Mouse (Mus musculus): Measurements from ENCODE around the gene Tnrc6b. TPM values are rescaled to one million over a fixed set of nuclear protein-coding genes. Genes with fewer than 3 reads are reported as not detected.

Gene Tnrc6b
- polyA plus RNA-seq, 1 experiment from 2014 or later = 16.3 TPM

DNA sequence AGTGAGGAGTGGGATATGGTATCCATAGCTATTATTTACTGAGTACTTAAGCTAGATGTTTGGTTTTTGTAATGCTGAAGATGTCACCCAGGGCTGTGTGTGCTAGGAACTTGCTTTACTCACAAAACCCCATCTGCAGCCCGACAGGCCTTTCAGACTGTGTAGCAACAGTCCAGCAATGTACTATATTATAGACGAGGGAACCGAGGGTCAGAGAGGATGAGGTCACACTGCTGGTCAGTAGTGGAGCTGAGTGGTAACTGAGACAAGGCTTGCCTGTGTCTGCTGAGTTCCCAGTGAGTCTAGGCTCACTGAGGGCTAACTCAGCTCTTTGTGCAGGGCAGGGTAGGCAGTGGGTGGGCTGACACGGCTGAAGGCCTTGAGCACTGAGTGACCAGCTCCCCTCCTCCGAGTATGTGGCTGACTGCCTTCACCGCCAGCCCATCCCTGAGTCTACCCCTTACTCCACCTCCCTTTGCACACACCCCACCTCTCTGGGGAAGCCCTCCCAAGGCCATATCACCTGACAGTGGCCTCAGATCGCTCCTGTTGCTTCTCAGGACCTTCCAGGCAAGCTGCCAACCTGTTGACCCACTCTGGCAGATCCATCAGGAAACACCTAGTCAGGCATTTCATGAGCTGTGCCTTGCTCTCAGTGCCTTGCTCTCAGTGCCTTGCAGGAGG, 30.6 kb upstream of the Tnrc6b start:
- no peak overlapping the region for H3K27ac ChIP-seq (ENCODE audit: low read depth)
- no peak overlapping the region for H3K4me3 ChIP-seq (ENCODE audit: low read depth, low read length)
- H3K9me3 ChIP-seq (ENCODE audit: control insufficient read depth, low read length) = no peaks in the 10 kb centered on the region
- peaks cover 13% of the 10 kb centered on the region for H3K4me1 ChIP-seq (replicated peaks; ENCODE audit: control insufficient read depth, insufficient read depth, low read length)
- no peak overlapping the region for H3K9ac ChIP-seq (ENCODE audit: low read length)
- H3K4me2 ChIP-seq (ENCODE audit: low read length) = no peak overlapping the region
- ATAC-seq (replicated peaks; ENCODE audit: low FRiP score, low TSS enrichment, low read depth) (no peak), DNase-seq (ENCODE audit: low spot score) (no peak)
- H3K27me3 ChIP-seq (replicated peaks; ENCODE audit: control insufficient read depth, insufficient read depth, low read length) = no peaks in the 10 kb centered on the region
- H3K36me3 ChIP-seq (ENCODE audit: control insufficient read depth, insufficient read depth, low read length) = no peaks in the 10 kb centered on the region
- 50% methylated on average over 7 of the region's 7 CpGs for WGBS

GRCm38 (mm10) chr15:80681466-80681881, 29.6 kb upstream of the Tnrc6b start:
- Histone ChIP-seq H3K4me1 (replicated peaks; ENCODE audit: control insufficient read depth, insufficient read depth, low read length) (peaks cover 13% of the 10 kb centered on the region), H3K9me3 (ENCODE audit: control insufficient read depth, low read length) (no peaks in the 10 kb centered on the region), H3K4me3 (ENCODE audit: low read depth, low read length) (no peak overlapping the region), H3K27ac (ENCODE audit: low read depth) (no peak overlapping the region), H3K4me2 (ENCODE audit: low read length) (no peak overlapping the region), H3K27me3 (replicated peaks; ENCODE audit: control insufficient read depth, insufficient read depth, low read length) (no peaks in the 10 kb centered on the region), H3K36me3 (ENCODE audit: control insufficient read depth, insufficient read depth, low read length) (no peaks in the 10 kb centered on the region), H3K9ac (ENCODE audit: low read length) (no peak overlapping the region)
- no peak for DNase-seq (ENCODE audit: low spot score)
- no peak for ATAC-seq (replicated peaks; ENCODE audit: low FRiP score, low TSS enrichment, low read depth)
- 79% methylated on average over 4 of the region's 4 CpGs for WGBS

DNA sequence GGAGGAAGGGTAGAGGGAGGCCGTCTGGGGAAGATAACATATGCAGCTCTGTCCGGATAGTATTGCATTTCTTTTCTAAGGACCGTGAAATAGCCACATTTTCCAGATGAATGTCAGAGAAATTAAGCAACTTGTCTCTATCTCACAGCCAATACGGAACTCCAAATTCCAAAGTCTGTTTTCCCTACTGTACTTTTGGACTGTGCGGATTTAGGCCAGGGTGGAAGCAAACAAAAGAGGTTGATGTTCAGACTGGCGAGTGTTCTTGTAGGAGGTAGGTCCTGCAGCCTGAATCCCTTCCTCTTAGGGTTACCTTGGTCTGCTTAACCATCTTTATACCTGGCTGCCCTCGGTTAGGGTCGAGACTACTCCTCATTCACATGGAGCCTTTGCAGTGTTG, 28.8 kb upstream of the Tnrc6b start:
- no peak overlapping the region for H3K4me3 ChIP-seq (ENCODE audit: low read depth, low read length)
- WGBS = 84% methylated on average over 8 of the region's 8 CpGs
- H3K27me3 ChIP-seq (replicated peaks; ENCODE audit: control insufficient read depth, insufficient read depth, low read length) = no peaks in the 10 kb centered on the region
- DNase-seq (ENCODE audit: low spot score) = no peak
- no peak overlapping the region for H3K27ac ChIP-seq (ENCODE audit: low read depth)
- no peaks in the 10 kb centered on the region for H3K36me3 ChIP-seq (ENCODE audit: control insufficient read depth, insufficient read depth, low read length)
- H3K4me1 ChIP-seq (replicated peaks; ENCODE audit: control insufficient read depth, insufficient read depth, low read length) = peaks cover 13% of the 10 kb centered on the region
- no peak overlapping the region for H3K9ac ChIP-seq (ENCODE audit: low read length)
- ATAC-seq (replicated peaks; ENCODE audit: low FRiP score, low TSS enrichment, low read depth) = no peak
- no peak overlapping the region for H3K4me2 ChIP-seq (ENCODE audit: low read length)
- no peaks in the 10 kb centered on the region for H3K9me3 ChIP-seq (ENCODE audit: control insufficient read depth, low read length)

DNA sequence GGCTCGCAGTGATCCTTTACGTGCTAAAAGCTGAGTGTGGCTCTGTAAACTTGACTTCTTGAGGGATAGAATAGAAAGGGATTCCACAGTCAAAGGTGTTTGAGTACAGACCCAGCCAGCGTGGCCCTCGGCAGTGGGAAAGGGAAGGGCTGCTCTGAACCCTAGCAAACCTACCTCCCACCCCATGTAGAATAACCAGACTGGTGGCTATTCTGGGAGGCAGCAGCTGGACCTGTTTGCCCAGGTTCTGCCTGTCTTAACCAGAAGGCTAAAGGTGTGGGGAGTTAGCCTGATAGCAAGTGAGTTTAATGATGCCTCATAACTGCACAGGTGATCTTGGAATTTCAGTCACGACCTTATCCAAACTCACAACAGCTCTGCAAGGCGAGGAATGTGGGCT, 28.0 kb upstream of the Tnrc6b start:
- H3K4me1 ChIP-seq (replicated peaks; ENCODE audit: control insufficient read depth, insufficient read depth, low read length) = peaks cover 13% of the 10 kb centered on the region
- no peak overlapping the region for H3K4me3 ChIP-seq (ENCODE audit: low read depth, low read length)
- H3K4me2 ChIP-seq (ENCODE audit: low read length) = no peak overlapping the region
- no peaks in the 10 kb centered on the region for H3K9me3 ChIP-seq (ENCODE audit: control insufficient read depth, low read length)
- H3K9ac ChIP-seq (ENCODE audit: low read length) = no peak overlapping the region
- WGBS = 66% methylated on average over 6 of the region's 6 CpGs
- H3K36me3 ChIP-seq (ENCODE audit: control insufficient read depth, insufficient read depth, low read length) = no peaks in the 10 kb centered on the region
- H3K27ac ChIP-seq (ENCODE audit: low read depth) = no peak overlapping the region
- no peaks in the 10 kb centered on the region for H3K27me3 ChIP-seq (replicated peaks; ENCODE audit: control insufficient read depth, insufficient read depth, low read length)
- no peak for ATAC-seq (replicated peaks; ENCODE audit: low FRiP score, low TSS enrichment, low read depth)
- DNase-seq (ENCODE audit: low spot score) = no peak

DNA sequence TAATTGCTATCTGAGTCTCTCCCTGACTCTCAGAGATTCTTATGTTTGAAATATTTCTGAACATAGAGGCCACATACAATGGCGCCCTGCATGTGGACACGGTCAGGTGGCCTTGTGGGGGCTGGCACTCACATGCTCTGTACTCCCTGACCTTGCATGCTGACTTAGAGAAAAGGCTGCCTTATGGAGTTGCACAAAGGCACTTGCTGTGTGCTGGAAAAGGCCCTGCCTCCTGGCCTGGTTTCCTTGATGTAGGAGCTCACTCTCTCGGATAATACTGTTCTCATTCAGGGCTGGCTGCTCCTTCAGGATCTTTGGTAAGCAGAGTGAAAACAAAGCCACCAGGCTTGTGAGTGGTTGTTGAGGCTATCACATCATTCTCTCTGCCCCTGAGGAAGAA, 27.1 kb upstream of the Tnrc6b start:
- DNase-seq (ENCODE audit: low spot score) (no peak), ATAC-seq (replicated peaks; ENCODE audit: low FRiP score, low TSS enrichment, low read depth) (no peak)
- no peaks in the 10 kb centered on the region for H3K27me3 ChIP-seq (replicated peaks; ENCODE audit: control insufficient read depth, insufficient read depth, low read length)
- H3K36me3 ChIP-seq (ENCODE audit: control insufficient read depth, insufficient read depth, low read length) = no peaks in the 10 kb centered on the region
- WGBS = 73% methylated on average over 3 of the region's 3 CpGs
- no peak overlapping the region for H3K27ac ChIP-seq (ENCODE audit: low read depth)
- no peak overlapping the region for H3K4me3 ChIP-seq (ENCODE audit: low read depth, low read length)
- no peak overlapping the region for H3K9ac ChIP-seq (ENCODE audit: low read length)
- no peak overlapping the region for H3K4me2 ChIP-seq (ENCODE audit: low read length)
- no peaks in the 10 kb centered on the region for H3K9me3 ChIP-seq (ENCODE audit: control insufficient read depth, low read length)
- H3K4me1 ChIP-seq (replicated peaks; ENCODE audit: control insufficient read depth, insufficient read depth, low read length) = peaks cover 10% of the 10 kb centered on the region

DNA sequence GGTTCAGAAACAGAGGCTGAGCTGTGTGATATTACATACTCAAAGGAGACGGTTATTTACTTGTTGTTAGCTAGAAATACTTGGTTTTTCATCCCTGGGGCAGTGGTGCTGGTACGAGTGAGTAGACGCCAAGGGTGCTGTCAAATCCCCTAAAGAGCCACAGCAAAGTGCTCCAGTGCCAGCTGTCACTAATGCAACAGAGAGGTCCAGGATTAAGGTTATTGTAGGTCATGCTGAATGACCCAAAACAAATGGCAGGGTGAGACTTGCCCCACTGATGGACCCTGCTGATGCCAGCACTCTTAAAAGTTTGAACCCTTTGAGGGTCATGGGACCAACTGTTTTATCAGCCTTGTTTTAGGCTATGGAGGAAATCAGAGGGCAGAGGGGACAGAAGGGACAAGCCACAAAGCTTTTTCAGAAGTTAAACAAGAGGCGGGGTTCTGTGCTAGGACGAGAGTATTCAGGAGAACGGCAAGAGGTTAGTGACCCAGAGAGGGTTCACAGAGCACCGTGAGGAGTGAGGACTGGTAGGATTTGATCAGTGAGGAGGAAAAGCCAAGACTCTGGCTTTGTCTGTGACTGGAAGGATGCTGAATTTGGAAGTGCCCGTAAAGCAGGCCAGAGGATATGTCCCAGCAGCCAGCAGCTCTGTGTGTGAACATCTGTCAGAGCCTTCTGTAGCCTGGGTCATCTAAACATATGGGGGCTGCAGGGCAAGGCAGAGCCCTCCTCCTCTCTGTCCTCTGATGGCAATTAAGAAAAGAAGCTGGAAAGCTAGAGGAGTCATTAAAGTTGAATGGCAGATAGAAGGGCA, 26.1 kb upstream of the Tnrc6b start:
- peaks cover 6% of the 10 kb centered on the region for H3K4me1 ChIP-seq (replicated peaks; ENCODE audit: control insufficient read depth, insufficient read depth, low read length)
- H3K9ac ChIP-seq (ENCODE audit: low read length) = no peak overlapping the region
- H3K4me3 ChIP-seq (ENCODE audit: low read depth, low read length) = no peak overlapping the region
- 28% methylated on average over 8 of the region's 8 CpGs for WGBS
- no peak overlapping the region for H3K4me2 ChIP-seq (ENCODE audit: low read length)
- DNase-seq (ENCODE audit: low spot score) = no peak
- ATAC-seq (replicated peaks; ENCODE audit: low FRiP score, low TSS enrichment, low read depth) = no peak
- H3K27ac ChIP-seq (ENCODE audit: low read depth) = no peak overlapping the region
- H3K36me3 ChIP-seq (ENCODE audit: control insufficient read depth, insufficient read depth, low read length) = no peaks in the 10 kb centered on the region
- no peaks in the 10 kb centered on the region for H3K27me3 ChIP-seq (replicated peaks; ENCODE audit: control insufficient read depth, insufficient read depth, low read length)
- no peaks in the 10 kb centered on the region for H3K9me3 ChIP-seq (ENCODE audit: control insufficient read depth, low read length)

- no peak for DNase-seq (ENCODE audit: low spot score)
- Histone ChIP-seq H3K4me1 (replicated peaks; ENCODE audit: control insufficient read depth, insufficient read depth, low read length) (peaks cover 6% of the 10 kb centered on the region), H3K9me3 (ENCODE audit: control insufficient read depth, low read length) (no peaks in the 10 kb centered on the region), H3K4me3 (ENCODE audit: low read depth, low read length) (no peak overlapping the region), H3K27me3 (replicated peaks; ENCODE audit: control insufficient read depth, insufficient read depth, low read length) (no peaks in the 10 kb centered on the region), H3K27ac (ENCODE audit: low read depth) (no peak overlapping the region), H3K9ac (ENCODE audit: low read length) (no peak overlapping the region), H3K4me2 (ENCODE audit: low read length) (no peak overlapping the region), H3K36me3 (ENCODE audit: control insufficient read depth, insufficient read depth, low read length) (no peaks in the 10 kb centered on the region)
- WGBS = 44% methylated on average over 7 of the region's 7 CpGs
- ATAC-seq (replicated peaks; ENCODE audit: low FRiP score, low TSS enrichment, low read depth) = no peak
Observed at GRCm38 (mm10) chr15:80685603-80685895, 25.6 kb upstream of the Tnrc6b start.

GRCm38 (mm10) chr15:80688536-80688935, 22.6 kb upstream of the Tnrc6b start:
- Histone ChIP-seq H3K4me1 (replicated peaks; ENCODE audit: control insufficient read depth, insufficient read depth, low read length) (peaks cover 3% of the 10 kb centered on the region), H3K27ac (ENCODE audit: low read depth) (no peak overlapping the region), H3K4me2 (ENCODE audit: low read length) (no peak overlapping the region), H3K4me3 (ENCODE audit: low read depth, low read length) (no peak overlapping the region), H3K9me3 (ENCODE audit: control insufficient read depth, low read length) (no peaks in the 10 kb centered on the region), H3K36me3 (ENCODE audit: control insufficient read depth, insufficient read depth, low read length) (no peaks in the 10 kb centered on the region), H3K27me3 (replicated peaks; ENCODE audit: control insufficient read depth, insufficient read depth, low read length) (no peaks in the 10 kb centered on the region), H3K9ac (ENCODE audit: low read length) (no peak overlapping the region)
- ATAC-seq (replicated peaks; ENCODE audit: low FRiP score, low TSS enrichment, low read depth) (no peak), DNase-seq (ENCODE audit: low spot score) (no peak)
- WGBS = 67% methylated on average over 7 of the region's 7 CpGs

DNA sequence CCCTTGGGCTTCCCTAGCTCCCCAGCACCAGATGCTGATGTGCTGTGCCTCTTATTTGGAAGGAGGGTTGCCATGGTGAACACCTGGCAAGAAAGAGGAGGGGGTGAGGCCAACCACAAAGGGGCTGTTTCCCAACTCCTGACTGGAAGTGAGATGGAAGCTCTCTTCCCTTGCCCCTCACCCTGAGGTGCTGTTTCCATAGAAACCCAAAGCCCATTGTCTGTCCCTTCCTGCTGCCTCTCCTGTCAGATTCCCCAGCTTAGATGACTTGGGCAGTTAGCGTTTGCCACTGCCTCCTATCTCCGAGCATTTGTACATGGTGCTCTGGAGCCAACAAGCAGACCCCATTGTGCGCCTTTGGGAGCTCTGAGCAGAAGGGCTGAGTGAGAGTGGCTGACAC, 17.6 kb upstream of the Tnrc6b start:
- H3K9me3 ChIP-seq (ENCODE audit: control insufficient read depth, low read length) = no peaks in the 10 kb centered on the region
- ATAC-seq (replicated peaks; ENCODE audit: low FRiP score, low TSS enrichment, low read depth) = no peak
- 56% methylated on average over 3 of the region's 3 CpGs for WGBS

More for the DNA sequence above, 17.6 kb upstream of the Tnrc6b start:
- Histone ChIP-seq H3K4me3 (ENCODE audit: low read depth, low read length) (no peak overlapping the region), H3K4me1 (replicated peaks; ENCODE audit: control insufficient read depth, insufficient read depth, low read length) (no peaks in the 10 kb centered on the region), H3K27me3 (replicated peaks; ENCODE audit: control insufficient read depth, insufficient read depth, low read length) (no peaks in the 10 kb centered on the region), H3K27ac (ENCODE audit: low read depth) (no peak overlapping the region), H3K9ac (ENCODE audit: low read length) (no peak overlapping the region), H3K36me3 (ENCODE audit: control insufficient read depth, insufficient read depth, low read length) (no peaks in the 10 kb centered on the region), H3K4me2 (ENCODE audit: low read length) (no peak overlapping the region)
- DNase-seq (ENCODE audit: low spot score) = no peak
